Mouse (Mus musculus) thymus, postnatal 36 days (tissue): ENCODE data around the gene Secisbp2l.

Experiments
- DNase-seq, 2 experiments: peaks; one replicate each; pipeline ENCODE4 v3.0.0; 2022; ENCODE audit warnings: mixed read lengths in 2 of 2

Gene Secisbp2l

GRCm38 (mm10) chr2:125782719-125783109 is at the start of gene Secisbp2l:
Secisbp2l (minus strand) TSS chr2:125782870.
- DNase-seq, result peak; percentile 90

DNA sequence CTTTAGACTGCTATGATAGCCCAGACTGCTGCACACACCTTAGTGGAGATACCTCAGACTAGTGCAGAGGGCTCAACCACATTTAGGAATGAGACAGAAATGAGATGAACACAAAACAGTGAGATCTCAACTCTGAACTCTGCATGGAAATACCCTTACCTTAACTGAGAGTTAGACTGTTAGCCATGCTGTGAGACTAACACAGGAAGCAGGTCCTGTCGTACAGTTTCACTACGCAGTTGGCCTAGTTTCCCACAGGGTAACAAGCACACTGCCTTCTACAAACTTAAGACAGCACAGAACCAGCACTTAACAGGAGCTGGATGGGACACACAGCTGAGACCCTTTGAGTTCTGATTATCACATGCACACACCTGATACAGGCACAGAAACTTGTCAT is 47.3 kb upstream of the Secisbp2l start:
- no peak for DNase-seq

DNA sequence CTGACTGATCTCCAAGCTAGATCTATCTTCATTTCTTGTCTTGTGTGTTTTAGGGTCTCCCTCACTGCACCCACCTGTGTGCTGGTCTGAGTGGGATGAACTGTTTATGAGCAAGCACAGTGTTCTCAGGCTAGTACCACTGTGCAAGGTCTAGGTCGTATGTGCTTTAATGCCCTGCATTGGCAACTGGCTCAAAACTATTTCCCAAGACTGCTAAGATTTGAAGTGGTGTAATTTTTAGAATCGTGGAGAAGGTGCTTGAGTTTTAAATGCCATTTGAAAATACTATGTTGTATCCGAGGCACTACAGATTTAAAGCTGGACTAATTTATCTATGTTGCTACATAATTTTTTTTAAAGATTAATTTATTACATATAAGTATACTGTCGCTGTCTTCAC is 45.2 kb upstream of the Secisbp2l start:
- DNase-seq, result no peak

- DNase-seq, result no peak
Measured at GRCm38 (mm10) chr2:125826201-125826600, 43.5 kb upstream of the Secisbp2l start.

- DNase-seq, result no peak
Measured at GRCm38 (mm10) chr2:125820397-125820796, 37.7 kb upstream of the Secisbp2l start.

GRCm38 (mm10) chr2:125813972-125814595 is 31.4 kb upstream of the Secisbp2l start:
- no peak for DNase-seq

DNA sequence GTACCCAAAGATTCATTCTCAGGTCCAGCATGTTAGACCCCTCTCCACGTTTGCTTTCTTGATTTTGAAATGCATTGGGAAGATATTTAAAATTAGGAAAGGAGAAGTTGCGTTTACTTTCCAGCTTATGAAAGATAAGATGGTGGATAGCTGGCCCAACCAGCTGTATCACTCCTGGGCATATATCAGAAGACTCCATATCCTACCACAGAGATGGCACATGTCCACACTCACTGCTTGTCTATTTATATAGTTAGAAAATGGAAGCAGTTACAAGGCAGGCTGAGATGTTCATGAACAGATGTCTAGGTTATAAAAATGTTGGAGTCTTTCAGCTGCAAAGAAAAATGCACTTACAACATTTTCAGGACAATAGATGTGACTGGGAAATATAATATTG is 28.7 kb upstream of the Secisbp2l start:
- no peak for DNase-seq

DNA sequence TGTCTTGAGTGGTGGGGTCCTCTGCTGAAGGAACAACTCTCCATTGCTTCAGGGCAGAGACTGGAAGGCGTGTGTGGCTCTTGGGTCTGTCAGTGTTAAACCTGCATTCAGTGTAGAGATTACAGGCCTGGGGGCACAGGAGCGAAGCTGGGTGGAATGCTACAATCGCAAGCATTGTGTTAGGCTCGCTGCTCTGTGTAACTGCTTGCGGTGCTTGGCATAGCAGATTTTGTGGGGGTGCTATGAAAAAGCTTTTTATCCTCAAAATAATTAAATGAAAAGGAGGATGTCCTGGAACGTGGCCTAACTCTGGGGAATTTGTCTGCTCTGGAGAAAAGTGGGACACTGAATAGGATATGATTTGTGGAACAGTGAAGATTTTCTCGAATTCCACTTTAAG is 26.9 kb upstream of the Secisbp2l start:
- DNase-seq, result no peak

GRCm38 (mm10) chr2:125805826-125806225 is 23.2 kb upstream of the Secisbp2l start:
- no peak for DNase-seq

DNA sequence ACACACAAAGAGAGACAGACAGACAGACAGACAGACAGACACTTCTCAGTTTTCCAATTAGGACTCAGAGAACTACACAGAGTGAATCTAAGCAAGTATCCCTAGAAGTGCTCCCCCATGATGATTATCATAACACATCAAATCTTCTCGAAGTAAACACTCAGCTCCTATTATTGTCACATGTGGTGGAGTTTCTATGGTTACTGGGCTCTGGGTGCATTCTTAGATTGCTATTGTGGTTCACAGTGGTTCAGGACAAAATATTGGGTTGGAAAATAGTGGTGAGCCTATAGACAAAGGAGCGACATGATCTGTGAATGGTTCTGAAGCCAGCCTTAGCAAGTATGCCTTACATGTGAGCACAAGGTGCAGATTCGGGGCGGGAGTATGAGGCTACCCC is 19.3 kb upstream of the Secisbp2l start:
- no peak for DNase-seq

- no peak for DNase-seq
Measured at GRCm38 (mm10) chr2:125801038-125801437, 18.4 kb upstream of the Secisbp2l start.

GRCm38 (mm10) chr2:125800428-125800827 is 17.8 kb upstream of the Secisbp2l start:
- DNase-seq, result no peak

DNA sequence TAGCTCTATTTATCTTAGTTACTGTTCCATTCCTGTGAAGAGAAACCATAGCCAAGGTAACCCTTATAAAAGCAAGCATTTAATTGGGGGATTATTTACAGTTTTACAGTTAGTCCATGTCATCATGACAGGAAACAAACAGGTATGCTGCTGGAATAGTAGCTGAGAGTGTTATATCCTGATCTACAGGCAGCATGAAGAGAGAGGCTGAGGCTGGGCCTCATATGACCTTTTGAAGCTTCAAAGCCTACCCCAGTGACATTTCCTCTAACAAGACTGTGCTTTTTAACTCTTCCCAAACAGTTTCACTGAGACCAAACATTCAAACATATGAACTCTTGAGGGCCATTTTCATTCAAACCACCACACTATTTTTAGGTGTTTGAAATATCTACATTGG is 15.2 kb upstream of the Secisbp2l start:
- DNase-seq, result no peak

- no peak for DNase-seq
Measured at GRCm38 (mm10) chr2:125795118-125795517, 12.4 kb upstream of the Secisbp2l start.

GRCm38 (mm10) chr2:125794166-125794565 is 11.5 kb upstream of the Secisbp2l start:
- no peak for DNase-seq

- DNase-seq, result no peak
Measured at GRCm38 (mm10) chr2:125792879-125793261, 10.2 kb upstream of the Secisbp2l start.

DNA sequence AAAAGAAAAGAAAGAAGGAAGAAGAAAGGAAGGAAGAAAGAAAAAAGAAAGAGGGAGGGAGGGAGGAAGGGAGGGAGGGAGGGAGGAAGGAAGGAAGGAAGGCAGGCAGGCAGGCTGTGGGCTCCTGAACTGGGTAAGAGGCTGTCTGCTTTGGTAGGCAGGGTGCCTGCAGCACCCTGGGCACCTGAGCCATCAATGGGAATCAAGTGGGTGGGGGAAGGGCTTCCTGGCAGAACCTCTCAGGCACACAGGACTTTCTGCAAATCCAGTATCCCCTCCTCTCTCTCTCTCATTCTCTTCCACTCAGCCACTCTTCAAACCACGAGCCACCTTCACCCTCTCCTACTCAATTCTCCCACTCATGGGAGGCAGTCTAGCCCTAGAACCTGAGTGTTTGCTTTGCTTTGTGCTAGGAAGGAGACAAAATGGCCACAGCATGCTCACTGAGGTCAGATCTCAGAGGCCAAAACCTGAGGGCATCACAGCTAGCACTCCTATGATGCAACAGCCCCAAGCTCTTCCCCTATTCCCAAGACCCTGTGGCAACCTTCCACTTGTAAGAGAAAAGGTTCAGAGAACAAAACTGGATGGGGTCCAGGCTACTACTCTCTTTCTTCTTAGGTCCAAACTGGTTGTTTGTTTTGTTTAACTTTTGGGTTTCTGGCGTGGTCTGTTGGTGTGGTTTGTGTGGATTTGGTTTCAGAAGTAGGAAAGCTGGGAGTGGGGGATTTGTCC is 9.6 kb upstream of the Secisbp2l start:
- DNase-seq, result peak in 1 of 2 experiments; percentile 35

DNA sequence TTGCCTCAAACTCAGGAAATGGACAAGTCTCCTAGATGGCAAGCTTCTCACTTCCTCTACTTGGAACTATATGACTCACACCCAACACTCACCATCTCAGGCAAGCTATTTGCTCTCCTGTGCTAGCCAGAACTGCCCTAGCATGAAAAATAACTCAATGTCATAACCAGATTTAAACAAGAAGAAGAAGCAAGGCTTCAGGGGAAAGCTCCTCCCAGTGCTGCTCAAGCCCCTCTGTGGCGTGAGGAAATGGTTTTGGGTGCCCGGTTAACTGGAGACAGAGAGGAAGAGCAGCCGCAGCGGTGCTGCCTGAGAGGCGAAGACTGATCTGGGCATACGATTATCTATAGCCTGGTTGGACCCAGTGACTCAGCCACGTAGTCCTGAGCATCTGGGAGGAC is 8.8 kb upstream of the Secisbp2l start:
- DNase-seq, result peak; percentile 27 to 34

GRCm38 (mm10) chr2:125790242-125790641 is 7.6 kb upstream of the Secisbp2l start:
- DNase-seq, result no peak

DNA sequence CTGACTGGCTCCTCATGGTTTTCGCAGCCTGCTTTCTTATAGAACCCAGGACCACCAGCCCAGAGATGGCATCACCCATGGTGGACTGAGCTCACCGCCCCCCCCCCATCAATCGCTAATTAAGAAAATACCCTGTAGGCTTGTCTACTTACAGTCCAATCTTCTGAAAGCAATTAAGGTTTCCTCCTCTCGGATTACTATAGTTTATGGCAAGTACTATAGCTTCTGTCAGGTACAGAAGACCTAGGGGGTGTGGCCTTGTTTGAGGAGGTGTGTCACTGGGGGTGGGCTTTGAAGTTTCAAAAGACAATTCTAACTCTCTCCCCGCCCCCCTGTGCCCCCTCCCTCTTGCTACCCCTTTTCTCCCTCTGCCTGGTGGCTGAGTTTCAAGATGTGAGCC is 6.6 kb upstream of the Secisbp2l start:
- no peak for DNase-seq

- DNase-seq, result no peak
Measured at GRCm38 (mm10) chr2:125788785-125789184, 6.1 kb upstream of the Secisbp2l start.

DNA sequence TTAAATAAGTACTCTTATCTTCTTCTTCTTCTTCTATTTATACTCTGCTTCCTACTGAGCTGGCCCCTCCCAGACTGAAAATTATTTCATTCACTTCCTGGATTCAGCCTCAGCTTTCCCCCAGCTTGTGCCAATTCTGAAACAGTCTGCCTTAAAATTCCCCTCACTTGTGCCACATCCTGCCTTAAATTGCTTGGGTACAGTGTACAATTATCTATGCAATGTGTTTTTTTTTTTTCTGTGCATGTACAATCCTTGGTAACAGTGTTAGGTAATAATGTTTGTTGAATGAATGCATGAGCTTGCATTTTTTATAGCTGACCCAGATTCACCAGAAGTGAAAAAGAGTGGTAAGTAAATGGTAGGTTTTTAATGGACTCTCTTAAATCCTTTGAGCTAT is 5.7 kb upstream of the Secisbp2l start:
- DNase-seq, result no peak

GRCm38 (mm10) chr2:125785021-125785420 is 2.4 kb upstream of the Secisbp2l start:
- no peak for DNase-seq

DNA sequence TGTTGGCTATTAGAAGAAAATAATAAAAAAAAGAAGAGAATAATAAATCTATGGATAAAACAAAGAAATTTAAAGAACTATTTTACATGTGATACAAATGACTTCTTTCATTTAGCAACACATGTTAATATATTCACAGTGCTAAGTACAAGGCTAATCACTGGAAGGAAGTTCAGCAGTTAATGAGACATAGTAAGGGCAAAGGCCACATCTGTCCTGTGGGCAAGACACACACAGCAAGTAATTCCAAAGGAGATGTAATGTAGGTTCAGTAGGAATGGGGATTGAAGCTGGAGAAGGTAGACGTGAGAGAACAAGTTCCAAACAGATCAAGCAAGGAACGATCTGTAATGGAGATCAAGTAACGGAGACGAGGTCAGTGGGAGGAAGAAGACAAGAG is 1.7 kb upstream of the Secisbp2l start:
- no peak for DNase-seq

- no peak for DNase-seq
Measured at GRCm38 (mm10) chr2:125783868-125784267, 1.2 kb upstream of the Secisbp2l start.
